Mouse (Mus musculus) heart, adult 2 months (tissue): ENCODE results near the gene Tbc1d14. TPM values are rescaled to one million over a fixed set of nuclear protein-coding genes. Genes with fewer than 3 reads are reported as not detected.

Experiments used
- DNase-seq, 2 experiments: peaks; one replicate each; pipeline ENCODE4 v3.0.0; 2021
- H3K27ac ChIP-seq: fragments of 200-600 bp; 2 replicates; pipeline ENCODE4 v1.8.1; 2022
- H3K27me3 ChIP-seq: fragments of 200-500 bp; 2 replicates; pipeline ENCODE4 v1.6.1; 2012; ENCODE audit warnings: mild to moderate bottlenecking, low read length, inconsistent platforms, mixed read lengths; ENCODE audit not compliant: control insufficient read depth, insufficient read depth
- H3K36me3 ChIP-seq: fragments of 200-500 bp; 2 replicates; pipeline ENCODE4 v1.6.1; 2012; ENCODE audit warnings: low read length, inconsistent platforms; ENCODE audit not compliant: control insufficient read depth, insufficient read depth
- H3K4me1 ChIP-seq: fragments of 200-500 bp; 2 replicates; pipeline ENCODE4 v1.6.1; 2011; ENCODE audit warnings: low read length; ENCODE audit not compliant: control insufficient read depth, insufficient read depth
- H3K4me3 ChIP-seq: fragments of 200-600 bp; 2 replicates; pipeline ENCODE4 v1.8.1; 2022
- H3K79me2 ChIP-seq: fragments of 200-500 bp; replicated peaks from 2 replicates; pipeline ENCODE4 v1.6.1; 2012; ENCODE audit warnings: mild to moderate bottlenecking, inconsistent platforms, low read length, moderate library complexity, mixed read lengths; ENCODE audit not compliant: control insufficient read depth, insufficient read depth
- H3K9ac ChIP-seq: fragments of 200-500 bp; 2 replicates; pipeline ENCODE4 v1.6.1; 2012; ENCODE audit warnings: low read depth, mild to moderate bottlenecking, control low read depth, inconsistent platforms, low read length, mixed read lengths
- CTCF ChIP-seq: fragments of 200-600 bp; IDR thresholded peaks from 2 replicates; pipeline ENCODE4 v1.8.1; 2022; ENCODE audit warnings: antibody characterized with exemption, mild to moderate bottlenecking, moderate library complexity
- EP300 ChIP-seq: fragments of 200-500 bp; IDR thresholded peaks from 2 replicates; pipeline ENCODE4 v1.6.1; 2011; ENCODE audit warnings: low read depth, low read length, control low read depth; ENCODE audit not compliant: insufficient read depth
- POLR2A ChIP-seq: fragments of 200-500 bp; IDR thresholded peaks from 2 replicates; pipeline ENCODE4 v1.6.1; 2011; ENCODE audit warnings: mild to moderate bottlenecking, low read depth, low read length, control low read depth; ENCODE audit not compliant: insufficient read depth
- WGBS: fragments of 180-500 bp; shearing (Covaris S2); methylation state at CpG from one replicate; pipeline ENCODE4 v1.1.7; 2018; 5-methylcytosine and 5-hydroxymethylcytosine counted together
- intact Hi-C: fragments of 180-260 bp; cut with DNase I; formaldehyde crosslinking; loops from one replicate; pipeline ENCODE4 v1.15.1; 2025
- polyA plus RNA-seq: library from polyadenylated mRNA; depleted of rRNA; stranded (reverse); fragments of >200 nt; gene quantifications from 2 replicates; pipeline ENCODE4 v1.2.3, GENCODE M21; 2012
- total RNA-seq, 2 experiments: library from RNA; stranded (reverse); gene quantifications; 2 replicates each; pipeline ENCODE4 v1.2.3; 2021

The Tbc1d14 gene
- total and polyA plus RNA-seq, 3 experiments = 11.7 to 13.0 (median 12.4) TPM

GRCm38 (mm10) chr5:36472876-36473655 lies 120.0 kb downstream of the Tbc1d14 start:
- peaks cover 5% of the 10 kb centered on the region for H3K79me2 ChIP-seq
- WGBS = 65% methylated on average over 4 of the region's 4 CpGs
- H3K4me1 ChIP-seq = peaks cover 2% of the 10 kb centered on the region
- intact Hi-C loops = no loop called here
- H3K4me3 ChIP-seq = no peak overlapping the region
- TF ChIP-seq POLR2A (no peak), EP300 (no peak), CTCF (no peak)
- peaks cover 6% of the 10 kb centered on the region for H3K36me3 ChIP-seq
- H3K27ac ChIP-seq = no peak overlapping the region
- H3K27me3 ChIP-seq = no peaks in the 10 kb centered on the region
- no peak for DNase-seq
- H3K9ac ChIP-seq = no peak overlapping the region

DNA sequence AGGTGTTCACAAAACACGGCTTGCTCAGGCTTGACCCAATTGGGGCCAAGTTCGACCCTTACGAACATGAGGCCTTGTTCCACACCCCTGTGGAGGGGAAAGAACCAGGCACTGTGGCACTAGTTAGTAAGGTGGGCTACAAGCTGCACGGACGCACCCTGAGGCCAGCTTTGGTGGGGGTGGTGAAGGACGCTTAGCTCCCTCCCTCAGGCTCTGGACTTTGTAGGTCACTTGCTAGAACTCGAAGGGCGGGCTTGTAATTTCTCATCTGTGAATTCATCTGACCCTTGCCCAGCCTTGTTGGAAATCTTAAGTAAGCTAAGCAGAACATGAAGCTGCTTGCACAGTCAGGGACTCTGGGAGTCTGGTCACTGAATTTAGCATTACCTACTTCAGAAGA lies 121.9 kb downstream of the Tbc1d14 start:
- Histone ChIP-seq H3K36me3 (peaks cover 7% of the 10 kb centered on the region), H3K9ac (no peak overlapping the region), H3K4me1 (no peaks in the 10 kb centered on the region), H3K27me3 (no peaks in the 10 kb centered on the region), H3K4me3 (no peak overlapping the region), H3K79me2 (peaks cover 2% of the 10 kb centered on the region; the same call in 1 of the 2 replicates), H3K27ac (no peak overlapping the region)
- intact Hi-C loops = no loop called here
- TF ChIP-seq POLR2A (no peak), CTCF (no peak), EP300 (no peak)
- WGBS = 93% methylated on average over 8 of the region's 8 CpGs
- DNase-seq = no peak

- H3K27me3 ChIP-seq = no peaks in the 10 kb centered on the region
- H3K36me3 ChIP-seq = peaks cover 5% of the 10 kb centered on the region; the same call in 1 of the 2 replicates
- intact Hi-C loops = loop anchor here (1.0 kb wide), 1 partner anchor 17 kb away; no protein-coding TSS in a partner anchor
- H3K4me3 ChIP-seq = peak overlapping the region; percentile 69
- H3K79me2 ChIP-seq = peaks cover 2% of the 10 kb centered on the region
- H3K9ac ChIP-seq = no peak overlapping the region
- 5% methylated on average over 8 of the region's 8 CpGs for WGBS
- no peak for DNase-seq
- peak overlapping the region; percentile 91; the same call in 1 of the 2 replicates for H3K27ac ChIP-seq
- TF ChIP-seq POLR2A = no peak
- no peak for TF ChIP-seq EP300
- TF ChIP-seq CTCF = no peak
- peaks cover 3% of the 10 kb centered on the region for H3K4me1 ChIP-seq
Observed at GRCm38 (mm10) chr5:36465889-36466288, 127.2 kb downstream of the Tbc1d14 start.

- Histone ChIP-seq H3K9ac (peak within 1 kb of the TSS; percentile 79), H3K79me2 (peaks cover 2% of the 10 kb centered on the region), H3K36me3 (peaks cover 5% of the 10 kb centered on the region; the same call in 1 of the 2 replicates), H3K27me3 (no peaks in the 10 kb centered on the region), H3K27ac (peak within 1 kb of the TSS; percentile 91), H3K4me1 (peaks cover 3% of the 10 kb centered on the region), H3K4me3 (peak within 1 kb of the TSS; percentile 69)
- intact Hi-C loops = loop anchor here (1.0 to 5.0 kb wide), 4 partner anchors 18 to 117 kb away; no protein-coding TSS in a partner anchor
- DNase-seq = peak; percentile 94 to 99
- WGBS = under 1% methylated on average over 68 of the region's 68 CpGs
- peak; percentile 94 for TF ChIP-seq POLR2A
- no peak for TF ChIP-seq CTCF
- no peak; the same call in 1 of the 2 replicates for TF ChIP-seq EP300
Observed at GRCm38 (mm10) chr5:36464709-36465661, 128.1 kb downstream of the Tbc1d14 start, which contains the start of gene Grpel1. TSS of gene Grpel1 (plus strand) at chr5:36464998.

GRCm38 (mm10) chr5:36463391-36463790 lies 129.7 kb downstream of the Tbc1d14 start:
- no peak for DNase-seq
- Histone ChIP-seq H3K4me1 (peaks cover 3% of the 10 kb centered on the region), H3K9ac (no peak overlapping the region), H3K27ac (no peak overlapping the region), H3K36me3 (peaks cover 4% of the 10 kb centered on the region; the same call in 1 of the 2 replicates), H3K79me2 (peaks cover 2% of the 10 kb centered on the region), H3K4me3 (no peak overlapping the region), H3K27me3 (no peaks in the 10 kb centered on the region)
- intact Hi-C loops = loop anchor here (1.0 to 5.0 kb wide), 3 partner anchors 74 to 279 kb away; no protein-coding TSS in a partner anchor
- TF ChIP-seq EP300 = no peak
- no peak for TF ChIP-seq POLR2A
- TF ChIP-seq CTCF = no peak
- WGBS = 67% methylated on average over 5 of the region's 5 CpGs
